Mouse (Mus musculus): ENCODE data around the gene Ivd.

Gene Ivd

DNA sequence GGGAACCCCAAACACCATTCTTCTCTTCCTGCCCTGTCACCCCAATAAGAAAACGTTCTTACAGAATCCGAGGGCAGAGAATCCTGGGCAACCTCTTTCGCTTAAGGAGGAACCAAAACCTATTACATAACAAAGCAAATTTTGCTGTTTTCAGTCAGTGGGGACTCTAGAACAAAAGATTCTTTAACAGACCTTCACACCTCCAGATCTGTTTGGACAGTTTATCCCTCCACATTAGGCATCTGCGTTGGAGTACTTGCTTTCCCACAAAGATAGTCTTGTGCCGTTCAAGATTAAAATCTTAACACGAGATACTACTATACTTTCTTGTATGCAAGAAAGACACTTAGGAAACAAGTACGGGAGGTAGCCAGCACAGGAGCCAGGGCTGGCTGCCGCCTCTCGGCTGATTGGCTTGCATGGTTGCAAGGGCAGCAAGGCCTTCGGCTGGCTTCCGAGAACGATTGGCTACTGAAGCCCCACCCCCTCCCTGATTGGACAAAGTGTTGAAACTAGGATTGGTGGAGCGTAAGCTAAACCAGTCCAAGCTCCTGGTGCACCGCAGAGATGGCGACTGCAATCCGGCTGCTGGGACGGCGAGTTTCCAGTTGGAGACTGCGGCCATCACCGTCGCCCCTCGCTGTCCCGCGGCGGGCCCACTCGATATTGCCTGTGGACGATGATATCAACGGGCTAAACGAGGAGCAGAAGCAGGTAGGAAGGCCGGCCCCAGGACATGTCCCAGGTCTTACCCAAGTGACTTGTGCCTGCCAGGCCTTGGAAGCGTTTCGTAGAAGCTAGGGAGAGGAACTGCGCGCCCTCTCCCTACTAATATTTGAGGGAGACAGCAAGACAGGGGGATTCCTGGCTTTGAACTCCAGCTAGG is at the start of gene Ivd:
Gene Ivd (plus strand): TSS at position 501 of the 886 bp plus-strand sequence.
- peak; percentile 82 to 85 for DNase-seq (ENCODE audit: low spot score in 2 of 2)

DNA sequence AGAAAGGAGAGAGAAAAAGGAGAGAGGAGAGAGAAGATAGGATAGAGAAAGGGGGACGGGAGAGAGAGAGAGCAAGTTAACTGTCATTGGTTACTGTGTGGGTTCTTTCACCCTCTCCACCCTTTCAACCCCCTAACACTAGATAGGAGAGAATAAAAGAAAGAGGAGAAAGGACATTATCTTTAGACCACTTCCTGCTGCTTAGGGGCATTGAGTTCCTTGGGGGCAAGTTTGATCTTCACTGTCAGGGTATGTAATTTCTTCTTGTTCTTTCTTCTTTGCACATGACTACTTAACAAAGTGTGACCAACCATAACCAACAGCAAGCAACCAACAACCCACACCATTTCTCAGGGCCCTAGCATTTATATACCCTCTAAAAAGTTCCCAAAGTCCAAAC is 49.0 kb upstream of the Ivd start:
- no peak for DNase-seq (ENCODE audit: low spot score in 2 of 2)

DNA sequence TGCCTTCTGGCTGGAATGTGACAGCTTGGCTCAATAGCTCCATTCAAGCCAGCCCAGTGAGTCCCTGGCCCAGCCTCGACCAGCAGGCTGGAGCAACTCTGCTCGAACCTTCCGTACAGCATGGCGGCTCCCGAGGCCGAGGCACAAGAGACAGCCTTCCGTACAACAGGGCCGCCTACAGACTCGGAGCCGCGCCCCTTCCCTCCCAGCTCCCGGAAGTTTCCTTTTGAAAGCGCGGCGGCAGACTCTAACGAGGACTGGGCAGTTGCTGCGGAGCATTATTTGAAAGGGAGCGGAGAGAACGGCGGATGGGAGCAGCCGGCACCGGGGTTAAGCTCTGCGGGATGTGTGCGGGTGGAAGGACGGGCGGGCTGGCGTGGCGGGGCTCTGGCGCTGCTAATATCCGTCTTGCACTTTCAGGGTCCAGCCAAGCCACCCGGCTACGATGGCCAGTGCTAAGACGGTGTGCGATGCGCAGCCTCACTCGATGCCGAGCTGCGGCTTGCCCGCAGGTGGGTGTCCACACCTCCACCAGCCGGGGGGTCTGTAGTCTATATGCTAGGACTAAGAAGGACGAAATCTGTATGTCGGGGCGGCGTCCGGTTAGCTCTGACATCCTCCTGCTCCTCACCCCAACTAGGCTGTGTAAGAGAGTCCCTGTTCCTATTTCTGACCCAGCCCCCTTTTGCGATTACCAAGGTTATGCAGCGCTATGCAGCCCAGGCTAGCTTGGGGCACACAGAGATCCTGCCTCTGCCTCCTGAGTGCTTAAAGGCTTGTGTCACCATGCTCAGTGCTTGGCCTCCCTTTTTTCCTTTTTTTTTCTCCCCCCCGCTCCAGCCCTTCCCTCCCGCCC is 47.5 kb upstream of the Ivd start, which contains the start of gene Knstrn:
Gene Knstrn (plus strand): TSS at position 23 of the 856 bp plus-strand sequence.
- peak; percentile 77 to 79 for DNase-seq (ENCODE audit: low spot score in 2 of 2)

DNA sequence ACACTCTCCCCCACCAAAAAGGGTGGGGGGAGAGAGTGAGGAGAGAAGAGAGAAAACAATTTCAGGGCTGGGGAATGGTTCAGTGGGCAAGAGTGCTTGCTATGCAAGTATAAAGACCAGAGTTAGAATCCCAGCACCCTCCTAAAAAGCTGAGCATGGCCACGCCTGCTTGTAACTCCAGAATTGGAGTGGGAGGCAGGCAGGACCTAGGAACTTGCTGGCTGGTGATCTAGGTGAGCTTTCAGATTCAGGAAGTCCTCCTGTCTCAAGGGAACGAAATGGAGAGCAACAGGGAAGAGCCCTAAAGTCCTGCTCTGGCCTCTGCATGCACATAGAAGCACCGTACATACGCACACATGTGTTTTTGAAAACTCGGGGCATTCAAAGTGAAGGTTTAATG is 39.0 kb upstream of the Ivd start:
- no peak for DNase-seq (ENCODE audit: low spot score in 2 of 2)

DNA sequence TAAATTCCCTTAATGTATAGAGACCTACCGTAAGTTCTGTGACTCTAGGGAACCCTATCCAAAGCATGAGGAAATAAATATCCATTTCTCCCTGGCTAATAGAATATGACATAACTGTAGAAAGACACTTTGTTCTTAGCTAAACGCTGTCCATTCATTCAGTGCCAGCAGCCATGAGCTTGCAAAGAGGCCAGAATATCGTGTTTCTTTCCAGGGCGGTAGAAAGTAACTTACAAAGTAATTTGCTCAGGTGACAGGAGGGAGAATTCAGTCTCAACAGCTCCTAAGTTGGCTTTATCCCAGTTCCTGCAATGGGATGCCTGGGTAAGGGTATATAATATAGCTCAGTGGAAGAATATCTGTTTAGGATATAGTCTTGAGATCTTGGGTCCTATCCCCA is 37.4 kb upstream of the Ivd start:
- no peak for DNase-seq (ENCODE audit: low spot score in 2 of 2)

DNA sequence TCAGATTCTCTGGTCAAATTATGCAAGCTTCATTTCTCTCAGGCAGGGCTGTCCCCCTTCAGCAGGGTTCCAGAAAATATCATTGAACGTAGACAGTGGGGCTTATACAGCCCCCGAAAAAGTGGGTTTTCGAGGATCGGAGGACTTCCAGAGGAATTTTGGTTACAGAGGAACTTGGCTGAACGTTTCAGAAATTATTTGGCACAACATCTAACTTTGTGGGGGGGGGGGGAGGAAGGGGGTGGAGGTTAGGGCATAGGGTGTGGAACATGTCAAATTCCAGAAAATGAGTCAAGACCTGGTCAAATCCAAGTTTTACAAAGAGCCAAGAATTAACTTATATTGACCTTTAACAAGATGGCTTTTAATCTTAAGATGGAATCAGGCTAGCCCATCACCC is 32.7 kb upstream of the Ivd start:
- DNase-seq (ENCODE audit: low spot score in 2 of 2): no peak

DNA sequence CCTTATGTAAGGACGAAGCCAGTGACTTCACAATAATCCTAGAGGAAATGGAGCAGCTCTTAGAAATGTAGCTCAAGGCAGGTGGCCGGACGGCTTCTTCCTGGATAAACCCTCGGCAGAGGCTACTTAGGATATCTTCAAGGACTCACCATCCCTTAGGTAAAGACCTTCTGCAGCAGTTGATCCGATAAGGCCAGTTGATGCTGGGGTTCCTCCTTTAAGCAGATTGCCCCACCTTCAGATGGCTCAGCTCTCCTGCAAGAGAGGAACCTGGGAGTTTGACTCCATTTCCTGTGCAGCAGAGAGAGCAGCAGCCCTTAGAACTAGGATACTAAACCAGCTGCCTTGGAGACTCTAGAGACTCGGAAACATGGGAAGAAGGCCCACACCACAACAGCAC is 27.7 kb upstream of the Ivd start:
- no peak for DNase-seq (ENCODE audit: low spot score in 2 of 2)

DNA sequence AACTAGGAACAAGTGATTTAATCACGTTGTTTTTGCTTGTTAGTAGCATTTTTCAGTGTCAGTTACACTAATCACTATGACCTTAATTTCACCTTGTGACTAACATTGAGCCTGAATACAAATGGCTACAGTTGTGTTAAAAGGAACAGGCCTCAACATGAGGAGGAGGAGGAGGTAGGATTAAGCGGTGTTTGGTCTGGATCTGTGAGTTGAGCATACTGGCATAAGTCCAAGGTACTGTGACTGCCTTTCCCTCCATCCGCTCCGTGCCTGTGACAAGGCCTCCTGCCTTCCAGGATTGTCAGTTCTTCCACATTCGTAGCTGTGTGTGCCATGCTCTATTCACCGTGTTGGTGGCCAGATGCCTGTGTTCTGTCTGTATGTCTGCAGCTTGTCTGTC is 26.6 kb upstream of the Ivd start:
- no peak for DNase-seq (ENCODE audit: low spot score in 2 of 2)

DNA sequence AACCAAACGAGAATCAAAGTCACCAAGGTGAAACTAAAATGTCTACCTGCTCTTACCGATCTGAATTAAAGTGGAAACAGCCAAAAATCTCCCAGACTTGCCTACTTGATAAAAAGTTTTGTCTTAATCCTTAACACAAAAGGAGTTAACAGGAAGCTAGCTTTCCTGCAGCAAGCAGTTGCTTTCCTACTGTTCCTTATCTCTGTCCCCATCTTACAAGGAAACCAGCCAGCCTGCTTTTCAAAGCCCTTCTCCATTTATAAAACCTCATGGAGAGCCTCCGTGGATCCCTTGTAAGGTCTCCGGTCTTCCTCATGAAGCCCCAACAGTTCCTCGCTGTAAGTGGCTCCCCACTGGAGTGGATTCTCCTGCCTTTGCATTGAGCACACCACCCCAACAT is 23.4 kb upstream of the Ivd start:
- DNase-seq (ENCODE audit: low spot score in 2 of 2): no peak

DNA sequence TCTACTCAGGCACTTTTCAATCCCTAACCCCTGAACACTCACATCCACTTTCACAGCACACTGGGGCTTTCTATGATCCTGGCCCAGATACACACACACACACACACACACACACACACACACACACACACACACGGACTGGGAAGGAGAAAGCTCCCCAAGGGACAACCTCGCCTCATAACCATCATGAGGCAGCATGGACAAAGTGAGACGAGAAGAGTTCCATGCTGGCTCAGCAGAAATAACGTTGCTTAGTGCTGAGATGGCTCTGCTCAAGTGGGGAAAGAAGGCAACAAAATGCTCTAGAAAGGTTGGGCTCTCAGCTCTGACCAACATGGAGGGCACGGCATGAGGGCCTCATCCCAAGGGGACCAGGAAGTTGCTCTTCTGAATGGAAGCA is 20.6 kb upstream of the Ivd start:
- no peak for DNase-seq (ENCODE audit: low spot score in 2 of 2)

DNA sequence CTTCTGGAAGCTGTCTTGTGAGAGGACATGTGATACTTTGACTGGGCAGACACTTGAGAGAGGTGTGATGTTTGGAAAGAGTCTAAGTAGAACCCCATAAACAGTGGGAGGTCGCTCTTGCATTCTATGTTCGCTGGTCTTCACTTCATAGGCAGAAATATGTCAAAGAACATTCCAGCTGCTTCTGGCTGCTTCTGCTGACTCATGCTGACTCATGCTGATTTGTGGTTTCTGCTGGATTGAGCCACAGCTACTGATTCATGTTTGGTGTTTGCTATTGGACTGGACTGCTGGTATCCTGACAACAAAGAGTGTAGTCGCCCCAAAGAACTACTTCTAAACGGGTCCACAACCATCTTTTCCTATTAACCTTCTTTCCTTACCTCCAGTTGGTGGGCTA is 20.0 kb upstream of the Ivd start:
- no peak for DNase-seq (ENCODE audit: low spot score in 2 of 2)

DNA sequence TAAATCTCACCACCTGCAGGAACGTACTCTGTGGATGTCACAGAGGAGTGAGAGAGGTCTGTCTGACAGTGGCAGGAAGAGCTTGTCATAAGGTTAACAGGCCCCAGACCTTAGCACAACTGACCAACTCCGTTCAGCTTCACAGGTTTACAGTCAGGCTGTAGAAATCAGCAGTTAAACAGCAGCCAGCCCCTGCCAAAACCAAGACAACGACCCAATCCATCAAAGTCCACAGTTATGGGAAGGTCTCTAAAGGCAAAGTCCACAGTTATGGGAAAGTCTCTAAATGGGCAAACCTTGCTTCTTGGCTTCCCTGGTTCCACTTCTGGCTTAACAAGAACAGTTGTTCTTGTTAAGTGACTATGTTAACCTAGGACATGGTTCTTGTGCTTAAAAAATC is 17.3 kb upstream of the Ivd start:
- no peak for DNase-seq (ENCODE audit: low spot score in 2 of 2)

DNA sequence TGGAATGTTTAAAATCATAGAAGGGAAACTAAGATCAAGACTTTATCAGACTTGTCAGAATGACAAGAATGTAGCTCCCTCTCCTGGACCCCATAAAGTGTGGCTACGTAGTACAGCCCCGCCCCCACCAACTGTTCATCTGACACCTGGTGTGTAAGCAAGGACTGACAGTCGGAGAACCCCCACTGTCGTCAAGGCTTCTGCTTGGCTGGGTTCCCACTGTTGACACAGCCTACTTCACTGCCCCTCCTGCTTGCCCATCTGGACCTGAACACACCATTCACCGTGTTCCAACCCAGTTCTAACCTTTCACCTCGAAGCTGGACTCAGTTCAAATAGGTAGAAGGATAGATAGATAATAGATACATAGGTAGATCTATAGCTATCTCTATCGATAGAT is 15.5 kb upstream of the Ivd start:
- DNase-seq (ENCODE audit: low spot score in 2 of 2): no peak

DNA sequence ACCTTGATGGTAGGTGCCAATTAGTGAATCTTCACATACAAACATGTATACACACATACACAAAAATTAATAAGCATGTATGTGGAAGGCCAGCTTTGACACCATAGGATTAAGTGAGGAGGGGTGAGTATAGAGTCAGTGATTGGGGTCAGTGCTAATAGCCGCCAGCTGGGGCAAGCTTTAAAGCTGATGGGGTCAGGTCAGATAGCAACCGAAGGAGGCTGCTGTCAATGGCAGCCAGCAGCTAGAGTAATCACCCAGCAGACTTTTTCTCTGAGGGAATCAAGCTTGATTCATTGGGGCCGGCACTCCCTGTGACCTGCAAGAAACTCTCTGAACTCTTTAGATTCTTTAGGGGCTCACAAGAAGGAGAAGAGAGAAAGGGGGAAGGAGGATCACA is 10.0 kb upstream of the Ivd start:
- no peak for DNase-seq (ENCODE audit: low spot score in 2 of 2)

DNA sequence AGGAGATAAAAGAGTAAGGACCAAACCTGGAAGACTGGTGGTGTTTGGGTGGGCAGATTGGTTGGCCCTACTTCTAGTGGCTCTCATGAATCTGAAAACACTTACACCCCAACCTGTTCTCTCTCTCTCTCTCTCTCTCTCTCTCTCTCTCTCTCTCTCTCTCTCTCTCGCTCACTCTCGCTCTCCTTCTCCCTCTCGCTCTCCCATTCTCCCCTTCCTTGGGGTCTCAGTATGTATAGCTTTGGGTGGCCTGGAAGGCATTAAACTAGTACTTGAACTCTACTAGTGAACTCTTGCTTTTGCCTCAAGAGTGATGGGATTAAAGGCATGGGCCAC is 554 bp downstream of the Ivd start:
- DNase-seq (ENCODE audit: low spot score in 2 of 2): no peak

DNA sequence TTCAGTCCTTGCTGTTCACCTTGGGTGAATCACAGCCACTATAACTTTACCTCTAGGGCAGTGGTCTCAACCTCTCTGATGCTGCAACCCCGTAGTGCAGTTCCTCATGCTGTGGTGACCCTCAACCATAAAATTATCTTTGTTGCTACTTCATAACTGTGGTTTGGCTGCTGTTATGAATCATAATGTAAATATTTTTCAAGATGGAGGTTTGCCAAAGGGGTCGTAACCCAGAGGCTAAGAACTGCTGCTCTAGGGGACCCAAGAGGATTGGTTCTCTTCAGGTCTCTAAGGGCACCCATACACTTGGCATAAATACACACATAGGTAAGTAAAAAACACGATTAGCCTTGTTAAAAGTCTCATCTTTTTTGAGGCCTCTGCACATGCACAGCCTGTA is 8.8 kb downstream of the Ivd start:
- no peak for DNase-seq (ENCODE audit: low spot score in 2 of 2)

DNA sequence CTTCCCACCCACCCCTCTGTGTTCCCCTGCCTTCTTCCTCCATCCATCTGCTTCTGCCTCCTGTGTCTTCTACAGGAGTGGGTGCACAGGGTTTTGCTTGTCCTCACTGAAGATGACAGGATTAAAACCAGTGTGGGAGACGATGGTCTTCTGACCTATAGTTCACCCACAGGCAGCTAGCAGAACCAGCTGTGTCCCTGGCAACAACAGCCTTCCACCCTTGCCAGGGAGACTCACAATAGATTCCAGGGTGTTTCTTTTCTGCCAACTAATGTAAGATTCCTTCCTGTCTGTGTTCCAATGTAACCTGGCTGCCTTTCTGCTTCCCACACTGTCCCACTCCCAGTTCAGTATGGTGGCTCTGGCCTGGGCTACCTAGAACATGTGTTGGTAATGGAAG is 9.3 kb downstream of the Ivd start:
- DNase-seq (ENCODE audit: low spot score in 2 of 2): no peak

DNA sequence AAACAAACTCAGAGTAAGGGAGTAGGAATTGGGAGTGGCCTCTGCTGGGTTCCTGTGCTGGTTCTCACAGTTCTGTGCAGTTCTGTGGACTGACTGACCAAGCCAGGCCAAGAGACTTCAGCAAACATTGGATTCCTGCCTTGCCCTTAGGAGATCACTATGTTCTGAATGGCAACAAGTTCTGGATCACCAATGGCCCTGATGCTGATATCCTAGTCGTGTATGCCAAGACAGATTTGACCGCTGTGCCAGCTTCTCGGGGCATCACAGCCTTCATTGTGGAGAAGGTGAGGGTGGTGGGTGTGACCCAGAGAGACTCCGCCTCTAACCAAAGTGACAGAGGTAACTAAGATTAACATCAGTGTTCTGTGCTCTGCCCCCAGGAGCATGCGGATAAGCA is 11.3 kb downstream of the Ivd start:
- no peak for DNase-seq (ENCODE audit: low spot score in 2 of 2)

DNA sequence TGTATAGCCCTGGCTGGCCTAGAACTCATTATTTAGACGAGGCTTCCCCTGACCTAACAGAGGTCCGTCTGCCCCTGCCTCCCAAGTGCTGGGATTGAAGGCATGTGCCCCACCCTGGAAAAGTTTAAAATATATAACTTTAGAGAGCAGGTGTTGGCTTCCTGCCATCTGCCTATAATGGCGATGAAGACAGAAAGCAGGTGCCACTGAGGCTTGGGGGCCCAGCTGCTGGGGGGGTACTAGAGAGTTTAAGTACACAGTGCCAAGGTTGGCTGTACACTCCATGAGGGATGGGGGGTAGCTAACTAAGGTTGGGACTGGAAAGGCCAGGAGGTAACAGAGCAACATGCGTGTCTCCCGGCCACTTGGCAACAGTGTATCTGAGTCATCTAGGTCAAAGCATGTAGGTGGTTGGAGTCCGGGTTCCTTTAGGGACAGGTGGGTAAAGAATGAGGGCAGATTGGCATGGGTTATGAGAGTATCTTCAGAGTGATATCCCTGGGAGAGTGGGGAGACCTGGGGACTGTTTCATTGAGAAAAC is 12.2 kb downstream of the Ivd start:
- no peak for DNase-seq (ENCODE audit: low spot score in 2 of 2)

DNA sequence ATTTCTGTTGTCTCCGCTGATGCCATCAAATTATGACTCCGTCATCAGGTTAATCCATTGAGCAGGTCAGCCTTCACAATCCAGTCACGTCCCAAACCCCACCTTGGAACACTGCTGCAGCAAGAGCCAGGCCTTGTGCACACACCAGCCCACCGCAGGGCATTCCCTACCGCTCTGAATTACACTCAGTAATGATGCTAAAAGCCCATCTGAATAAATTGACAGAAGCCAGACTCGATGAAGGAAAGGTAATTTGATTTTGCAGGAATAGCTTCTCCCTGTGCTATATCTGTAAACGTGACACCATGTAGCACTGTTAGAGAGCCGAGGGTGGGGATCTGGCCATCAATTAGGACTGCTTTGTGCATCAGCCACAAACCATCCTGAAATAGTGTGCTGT is 13.6 kb downstream of the Ivd start:
- no peak for DNase-seq (ENCODE audit: low spot score in 2 of 2)

DNA sequence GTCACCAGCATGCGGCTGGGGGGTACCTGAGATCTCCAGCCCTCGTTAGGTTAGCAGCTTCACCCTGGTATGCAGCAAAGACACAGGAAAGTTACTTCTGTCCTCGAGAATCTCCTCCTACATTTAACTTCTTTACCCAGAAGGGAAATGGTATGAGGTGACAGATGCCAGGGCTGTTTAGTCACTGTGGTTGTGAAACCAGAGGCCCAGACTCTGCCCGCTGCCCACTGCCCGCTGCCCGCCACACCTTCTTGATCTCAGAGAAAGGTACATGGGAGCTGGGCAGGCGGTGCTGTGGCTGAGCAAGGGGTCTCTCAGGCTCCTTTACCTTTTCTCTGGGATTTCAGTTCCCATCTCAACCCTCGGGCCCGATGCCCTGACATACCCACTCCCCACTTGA is 14.7 kb downstream of the Ivd start:
- no peak for DNase-seq (ENCODE audit: low spot score in 2 of 2)

DNA sequence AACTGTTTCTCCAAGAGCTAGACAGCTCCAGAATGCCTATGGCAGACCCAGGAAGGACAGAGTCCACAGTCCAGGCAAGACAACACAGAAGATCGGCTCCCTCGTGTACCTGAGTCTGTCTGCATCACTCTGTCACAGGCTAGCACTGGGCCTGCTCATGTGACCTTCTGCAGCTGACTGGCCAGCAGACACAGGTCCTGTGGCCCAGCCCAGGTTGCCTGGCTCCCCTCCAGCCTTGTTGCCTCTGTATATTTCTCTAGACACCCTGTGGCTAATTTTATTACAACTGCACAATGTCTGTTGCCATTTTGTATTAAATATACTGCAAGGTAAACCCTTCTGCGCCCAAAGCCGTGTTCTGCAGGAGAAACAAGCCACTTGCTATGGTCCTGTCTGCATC is 19.3 kb downstream of the Ivd start:
- no peak for DNase-seq (ENCODE audit: low spot score in 2 of 2)

DNA sequence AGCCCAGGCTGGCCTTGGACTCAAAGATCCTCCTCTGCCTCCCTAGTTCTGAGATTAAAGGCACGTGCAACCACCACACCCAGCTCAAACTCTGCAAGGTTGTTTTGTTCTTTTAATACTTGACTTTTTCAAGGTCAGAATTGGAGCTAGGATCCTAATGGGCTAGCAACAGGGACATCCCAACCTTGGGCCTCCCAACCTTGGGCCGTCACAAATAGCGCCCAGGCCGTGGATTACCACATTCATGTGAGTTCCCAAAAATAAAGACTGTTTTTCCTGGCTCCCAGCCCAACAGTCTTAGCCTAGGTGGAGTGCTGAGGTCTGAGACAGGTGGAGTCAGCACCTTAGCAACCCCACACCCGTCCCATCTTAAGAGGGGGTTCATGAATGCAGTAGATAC is 20.2 kb downstream of the Ivd start:
- DNase-seq (ENCODE audit: low spot score in 2 of 2): no peak

Measured in natural killer cell, adult 2 months (primary cell).